Mouse (Mus musculus): Measurements from ENCODE around the gene Prdm12.

- TF ChIP-seq CHD2 (IDR thresholded peaks at IDR 0.05; ENCODE audit: low read depth, low read length) (no peak), HCFC1 (IDR thresholded peaks at IDR 0.05; ENCODE audit: borderline replicate concordance, insufficient read depth, low read length) (no peak), ZC3H11A (IDR thresholded peaks at IDR 0.05; ENCODE audit: borderline replicate concordance, low read depth, low read length) (no peak), MAFK (IDR thresholded peaks at IDR 0.05; ENCODE audit: insufficient read depth, low read depth, low read length) (no peak)
These were observed 24.0 kb downstream of the Prdm12 start for GRCm38 (mm10) chr2:31663804-31664180.
